Mouse (Mus musculus): ENCODE data around the gene Pcmt1.

Pcmt1 gene

DNA sequence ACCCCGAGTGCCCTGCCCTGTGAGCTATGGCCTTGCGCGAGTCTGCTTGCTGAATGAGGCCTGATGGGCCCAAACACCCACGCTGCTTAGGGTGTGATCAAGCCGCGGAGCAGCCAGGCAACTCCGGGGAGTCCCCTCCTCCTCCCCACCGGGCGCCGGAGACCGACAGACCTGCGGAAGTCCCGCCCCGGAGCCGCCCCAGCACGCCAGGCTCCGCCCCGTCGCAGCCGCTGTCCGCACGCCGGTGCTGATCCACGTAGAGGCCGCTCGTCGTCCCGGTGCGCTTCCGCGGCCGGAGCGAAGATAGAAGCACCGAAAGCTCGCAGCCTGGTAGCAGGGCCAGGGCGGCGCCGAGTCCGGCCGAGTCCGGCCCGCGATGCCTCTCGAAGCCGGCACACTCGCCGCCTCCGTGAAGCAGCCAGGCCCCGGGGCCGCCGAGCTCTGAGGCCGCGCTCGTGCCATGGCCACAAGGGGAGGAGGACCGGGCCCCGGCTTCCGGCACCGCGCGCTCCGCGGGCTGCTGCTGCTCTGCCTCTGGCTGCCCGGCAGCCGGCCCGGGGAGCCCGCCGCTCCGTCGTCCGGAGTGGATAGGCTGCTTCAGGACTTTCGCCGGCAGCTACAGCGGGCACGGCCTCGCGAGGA, 91.2 kb downstream of the Pcmt1 start, which contains the start of gene Lrp11:
TSS of gene Lrp11 (plus strand) at position 209 of the 642 bp plus-strand sequence.
- peak; percentile 82 to 89 for DNase-seq (ENCODE audit: low spot score in 2 of 2)

DNA sequence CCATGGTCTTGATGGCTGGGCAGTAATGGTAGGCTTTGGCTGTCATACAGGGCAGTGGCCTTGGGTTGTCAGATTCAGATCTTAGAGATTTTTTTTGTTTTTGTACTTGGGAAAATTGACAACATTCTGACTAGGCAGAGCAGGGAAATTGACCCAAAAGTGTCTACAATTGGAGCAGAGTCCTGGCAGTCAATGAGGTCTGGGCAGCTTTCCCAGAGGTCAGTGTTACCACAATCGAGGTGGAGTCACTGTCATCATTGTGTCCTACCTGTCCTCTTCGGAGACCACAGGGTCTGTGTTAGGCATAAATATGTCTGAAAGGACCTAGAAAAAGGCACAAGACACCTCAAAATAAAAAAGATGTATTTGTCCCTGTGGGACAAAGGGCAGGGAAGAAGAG, 94.2 kb downstream of the Pcmt1 start:
- no peak for DNase-seq (ENCODE audit: low spot score in 2 of 2)

DNA sequence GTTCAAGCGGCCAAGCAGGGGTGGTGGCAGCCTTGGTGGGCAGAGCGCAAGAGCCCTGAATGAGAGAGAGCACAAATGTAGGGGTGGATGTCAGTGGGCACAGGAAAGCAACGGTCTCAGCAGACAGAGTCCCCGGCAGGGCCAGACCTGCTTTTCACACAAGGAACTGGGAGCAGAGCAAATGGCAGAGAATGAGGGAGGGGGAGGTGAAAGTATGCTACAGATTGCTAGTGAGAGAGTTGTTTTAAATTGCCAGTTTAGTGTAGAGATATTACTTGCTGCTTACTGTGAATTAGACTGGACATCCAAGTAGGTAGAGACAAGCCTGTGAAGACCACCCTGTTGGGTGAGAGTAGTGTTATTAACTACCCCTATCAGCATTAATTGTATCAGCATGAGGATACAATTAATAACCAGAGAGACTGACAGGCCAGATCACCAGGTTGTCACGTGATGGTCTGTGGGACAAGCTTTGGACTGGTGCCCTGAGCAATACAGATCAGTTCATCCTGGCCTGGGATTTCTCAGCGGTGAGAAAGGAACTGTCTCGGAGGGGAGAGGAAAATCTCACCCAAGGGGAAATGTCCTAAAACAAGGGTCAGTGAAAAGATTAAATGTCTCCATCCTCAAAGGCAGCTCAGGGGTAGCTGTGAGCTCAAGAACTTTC, 97.9 kb downstream of the Pcmt1 start:
- DNase-seq (ENCODE audit: low spot score in 2 of 2), result no peak

DNA sequence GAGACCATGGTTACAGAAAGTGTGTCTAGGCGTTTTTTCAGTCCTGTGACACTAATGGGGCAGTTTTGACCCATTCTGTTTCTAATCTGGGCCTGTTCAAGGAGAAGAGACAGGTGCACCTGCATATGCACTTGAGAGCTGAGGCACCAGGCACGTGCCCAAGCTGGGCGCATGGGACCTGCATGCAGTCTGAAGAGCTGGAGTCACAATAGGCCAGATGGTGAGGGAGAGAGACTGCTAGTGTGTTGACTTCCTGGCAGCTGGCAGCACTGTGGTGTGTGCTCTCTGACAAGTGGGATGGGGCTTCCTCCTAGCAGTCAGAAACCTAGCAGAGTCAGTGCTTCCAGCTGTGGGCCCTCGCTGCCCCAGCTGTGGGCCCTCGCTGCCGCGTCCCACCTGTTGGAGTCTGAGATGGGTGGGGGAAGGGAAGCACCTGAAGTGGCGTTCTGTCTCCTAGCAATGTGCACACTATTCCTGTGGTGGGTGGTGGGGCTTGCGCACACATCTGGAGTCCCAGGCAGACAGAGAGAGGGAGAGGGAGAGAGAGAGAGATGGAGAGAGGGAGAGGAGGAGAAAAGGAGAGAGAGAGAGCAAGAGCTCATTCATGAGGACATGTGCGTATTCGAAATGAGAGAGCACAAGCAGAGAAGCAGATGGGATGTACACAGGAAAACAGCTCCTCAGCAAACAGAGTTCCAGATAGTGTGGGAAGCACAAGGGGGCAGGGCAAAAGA, 98.6 kb downstream of the Pcmt1 start:
- DNase-seq (ENCODE audit: low spot score in 2 of 2), result no peak

DNA sequence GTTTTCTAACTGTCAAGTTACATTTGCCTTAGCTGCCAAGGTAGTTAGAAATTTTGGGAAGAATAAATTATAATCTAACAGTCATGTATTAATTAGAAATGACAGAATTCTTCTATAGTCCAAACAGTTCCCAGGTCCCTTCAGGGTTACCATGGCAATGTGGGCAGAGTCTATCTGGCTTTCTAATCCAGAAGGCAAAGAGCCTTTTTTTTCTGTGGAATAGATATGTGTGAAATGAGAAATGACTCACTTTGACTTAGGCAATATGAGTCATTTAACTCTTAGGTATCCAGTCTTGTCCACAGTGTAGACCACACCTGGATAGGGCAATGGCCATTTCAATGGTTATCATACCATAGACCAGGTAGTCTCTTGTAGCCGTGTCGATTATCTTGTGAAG, 99.5 kb downstream of the Pcmt1 start:
- DNase-seq (ENCODE audit: low spot score in 2 of 2), result no peak
